Mouse (Mus musculus) layer of hippocampus, postnatal 14 days (tissue): ENCODE data around the gene Myo1c. TPM values are rescaled to one million over a fixed set of nuclear protein-coding genes. Genes with fewer than 3 reads are reported as not detected.

Experiments
- DNase-seq, 2 experiments: peaks; one replicate each; pipeline ENCODE4 v3.0.0; 2021 to 2022; ENCODE audit warnings: low spot score in 2 of 2, mixed read lengths in 1 of 2
- total RNA-seq, 2 experiments: library from RNA; stranded (reverse); gene quantifications; 2 replicates each; pipeline ENCODE4 v1.2.3; 2021

Gene Myo1c
- total RNA-seq, 2 experiments from 2014 or later: 20.1 to 21.1 TPM

GRCm38 (mm10) chr11:75703748-75704147, 53.4 kb downstream of the Myo1c start:
- DNase-seq: no peak

- no peak for DNase-seq
These were observed 63.6 kb downstream of the Myo1c start for GRCm38 (mm10) chr11:75713949-75714348.

GRCm38 (mm10) chr11:75715556-75715955, 65.3 kb downstream of the Myo1c start:
- DNase-seq: no peak

- no peak for DNase-seq
These were observed 66.5 kb downstream of the Myo1c start for GRCm38 (mm10) chr11:75716661-75717325.

- DNase-seq: no peak
These were observed 72.0 kb downstream of the Myo1c start for GRCm38 (mm10) chr11:75722339-75722738.

Other genes with a start within 250 kb of the Myo1c start
- 10 to 100 TPM; 20.3 to 36.0 TPM for gene Serpinf1, start 227.8 kb upstream of the Myo1c start, total RNA-seq
- gene Serpinf2, start 210.9 kb upstream of the Myo1c start, total RNA-seq: under 1 TPM; 0.62 to 0.71 TPM
- 10 to 100 TPM; 22.5 TPM for gene Wdr81, start 195.8 kb upstream of the Myo1c start, total RNA-seq
- gene Tlcd2, start 188.8 kb upstream of the Myo1c start, total RNA-seq: 1 to 10 TPM in 1 of 2 experiments, under 1 TPM in 1; 0.45 to 1.0 TPM
- gene Prpf8, start 163.7 kb upstream of the Myo1c start, total RNA-seq: 100 to 1,000 TPM; 111 to 113 TPM
- 1 to 10 TPM; 3.7 to 5.0 TPM for gene Rilp, start 140.4 kb upstream of the Myo1c start, total RNA-seq
- gene Scarf1, start 137.0 kb upstream of the Myo1c start, total RNA-seq: 1 to 10 TPM; 2.9 to 3.3 TPM
- 10 to 100 TPM; 40.5 to 44.7 TPM for gene Slc43a2, start 118.8 kb upstream of the Myo1c start, total RNA-seq
- gene Pitpna, start 62.4 kb upstream of the Myo1c start, total RNA-seq: 100 to 1,000 TPM; 312 to 321 TPM
- 10 to 100 TPM; 49.7 to 58.8 TPM for gene Inpp5k, start 19.5 kb upstream of the Myo1c start, total RNA-seq
- 100 to 1,000 TPM; 127 to 129 TPM for gene Crk, start 28.8 kb downstream of the Myo1c start, total RNA-seq
- 1,000 to 10,000 TPM; 1,350 to 1,430 TPM for gene Ywhae, start 82.4 kb downstream of the Myo1c start, total RNA-seq
- gene Doc2b, start 145.5 kb downstream of the Myo1c start, total RNA-seq: 10 to 100 TPM; 84.1 to 86.4 TPM